Mouse (Mus musculus): ENCODE data around the gene Grxcr1. TPM values are rescaled to one million over a fixed set of nuclear protein-coding genes. Genes with fewer than 3 reads are reported as not detected.

Gene Grxcr1
- polyA plus RNA-seq, 1 experiment: not detected

DNA sequence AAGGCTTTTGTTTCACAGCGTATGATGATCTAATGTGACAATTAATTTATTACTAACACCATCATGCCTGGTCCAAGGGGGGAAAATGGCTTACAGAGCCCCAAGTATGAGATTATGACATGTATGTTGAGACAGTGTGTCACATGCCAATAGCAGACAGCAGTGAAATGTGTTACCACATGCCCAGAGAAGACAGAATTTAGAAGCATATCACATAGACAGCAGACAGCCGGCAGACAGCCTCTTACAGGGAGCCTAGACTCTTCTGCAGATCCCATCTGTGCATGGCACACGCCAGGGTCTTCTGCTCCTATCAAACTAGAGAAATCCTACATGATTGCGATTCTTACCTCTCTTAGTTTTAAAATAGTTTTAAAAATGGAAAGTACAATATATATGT is 40.2 kb downstream of the Grxcr1 start:
- WGBS: 92% methylated on average over 4 of the region's 4 CpGs

DNA sequence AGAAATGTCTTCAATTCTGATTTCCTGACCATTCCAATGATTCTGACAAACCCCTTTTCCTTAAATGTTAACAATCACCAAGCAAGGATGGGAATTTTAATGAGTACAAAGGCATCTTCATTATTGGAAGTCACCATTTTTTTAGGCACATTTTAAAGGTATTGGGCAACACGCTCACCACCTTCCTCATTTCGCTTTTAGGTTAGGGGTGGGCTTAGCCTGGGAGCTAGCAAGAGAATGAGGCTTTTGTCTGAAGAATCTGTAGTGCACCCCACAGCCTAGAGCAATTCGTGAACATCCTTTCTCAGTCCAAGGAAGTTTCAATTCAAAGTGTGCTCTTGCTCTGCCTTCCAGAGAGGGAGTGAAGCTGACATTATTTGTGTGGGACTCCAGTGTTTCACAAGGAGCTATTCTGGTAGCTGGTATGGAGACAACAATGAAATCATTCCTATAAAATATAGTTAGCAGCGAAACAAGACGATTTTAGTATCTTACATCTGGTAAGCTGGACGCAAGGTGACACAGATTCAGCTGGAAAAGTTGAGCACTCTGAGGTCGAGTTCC is 55.0 kb downstream of the Grxcr1 start:
- Histone ChIP-seq H3K4me1 (ENCODE audit: control insufficient read depth, insufficient read depth, insufficient read length) (no peaks in the 10 kb centered on the region), H3K27ac (ENCODE audit: insufficient read depth, low read length) (no peak overlapping the region), H3K4me3 (ENCODE audit: extremely low read depth, insufficient read depth, insufficient read length) (no peak overlapping the region), H3K36me3 (ENCODE audit: control insufficient read depth, insufficient read depth, low read length) (no peaks in the 10 kb centered on the region), H3K27me3 (ENCODE audit: control insufficient read depth, insufficient read depth, low read length) (no peaks in the 10 kb centered on the region)
- TF ChIP-seq CTCF (IDR thresholded peaks at IDR 0.05; ENCODE audit: extremely low read depth, insufficient read depth, insufficient read length, insufficient replicate concordance) (no peak), POLR2A (IDR thresholded peaks at IDR 0.05; ENCODE audit: low read depth, low read length) (no peak)
- WGBS: 67% methylated on average over 7 of the region's 7 CpGs
- no peak for DNase-seq (ENCODE audit: low read depth in 1 of 2, low spot score in 2 of 2)

More for the DNA sequence above, 40.2 kb downstream of the Grxcr1 start:
- Histone ChIP-seq H3K4me3 (ENCODE audit: extremely low read depth, insufficient read depth, insufficient read length) (no peak overlapping the region), H3K4me1 (ENCODE audit: control insufficient read depth, insufficient read depth, insufficient read length) (no peaks in the 10 kb centered on the region), H3K27ac (ENCODE audit: insufficient read depth, low read length) (no peak overlapping the region), H3K36me3 (ENCODE audit: control insufficient read depth, insufficient read depth, low read length) (no peaks in the 10 kb centered on the region), H3K27me3 (ENCODE audit: control insufficient read depth, insufficient read depth, low read length) (no peaks in the 10 kb centered on the region)
- DNase-seq (ENCODE audit: low read depth in 1 of 2, low spot score in 2 of 2): no peak
- TF ChIP-seq CTCF (IDR thresholded peaks at IDR 0.05; ENCODE audit: extremely low read depth, insufficient read depth, insufficient read length, insufficient replicate concordance) (no peak), POLR2A (IDR thresholded peaks at IDR 0.05; ENCODE audit: low read depth, low read length) (no peak)

DNA sequence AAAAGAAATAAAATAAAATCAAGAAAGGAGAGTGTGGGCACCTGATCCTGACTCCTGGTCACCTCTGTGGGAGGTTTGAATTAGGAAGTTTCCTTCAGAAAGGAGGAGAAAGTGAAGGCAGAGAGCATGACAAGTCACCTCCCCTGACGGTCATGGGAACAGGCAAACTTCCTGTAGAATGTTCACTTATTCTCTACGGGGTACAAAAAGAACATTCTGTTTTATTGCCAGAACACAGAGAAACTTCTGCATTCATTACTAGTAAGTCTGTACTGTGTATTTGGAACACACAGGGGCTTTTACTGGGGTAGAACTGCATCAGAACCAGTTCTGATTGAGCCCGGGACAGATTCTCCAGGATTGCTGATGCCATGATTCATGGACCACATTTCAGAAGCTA is 55.5 kb downstream of the Grxcr1 start:
- WGBS: 38% methylated on average over 3 of the region's 3 CpGs
- TF ChIP-seq CTCF (IDR thresholded peaks at IDR 0.05; ENCODE audit: extremely low read depth, insufficient read depth, insufficient read length, insufficient replicate concordance): no peak
- H3K4me3 ChIP-seq (ENCODE audit: extremely low read depth, insufficient read depth, insufficient read length): no peak overlapping the region
- no peaks in the 10 kb centered on the region for H3K4me1 ChIP-seq (ENCODE audit: control insufficient read depth, insufficient read depth, insufficient read length)
- H3K36me3 ChIP-seq (ENCODE audit: control insufficient read depth, insufficient read depth, low read length): no peaks in the 10 kb centered on the region
- H3K27me3 ChIP-seq (ENCODE audit: control insufficient read depth, insufficient read depth, low read length): no peaks in the 10 kb centered on the region
- no peak overlapping the region for H3K27ac ChIP-seq (ENCODE audit: insufficient read depth, low read length)
- no peak for DNase-seq (ENCODE audit: low read depth in 1 of 2, low spot score in 2 of 2)

DNA sequence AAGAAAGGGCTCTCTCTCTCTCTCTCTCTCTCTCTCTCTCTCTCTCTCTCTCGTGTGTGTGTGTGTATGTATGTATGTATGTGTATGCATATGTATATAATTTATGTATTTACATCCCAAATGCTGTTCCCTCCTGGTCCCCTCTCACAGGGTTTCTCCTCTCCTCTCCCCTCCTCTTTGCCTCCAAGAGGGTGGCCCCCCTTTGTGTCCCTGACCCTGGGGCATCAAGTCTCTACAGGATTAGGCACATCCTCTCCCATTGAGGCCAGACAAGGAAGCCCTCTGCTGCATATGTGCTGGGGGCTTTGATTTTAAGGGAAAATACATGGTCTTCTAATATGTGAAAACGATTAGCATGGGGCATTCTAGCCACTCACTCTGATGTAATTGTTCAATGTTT is 61.5 kb downstream of the Grxcr1 start:
- Histone ChIP-seq H3K4me1 (ENCODE audit: control insufficient read depth, insufficient read depth, insufficient read length) (no peaks in the 10 kb centered on the region), H3K36me3 (ENCODE audit: control insufficient read depth, insufficient read depth, low read length) (no peaks in the 10 kb centered on the region), H3K27ac (ENCODE audit: insufficient read depth, low read length) (no peak overlapping the region), H3K27me3 (ENCODE audit: control insufficient read depth, insufficient read depth, low read length) (no peaks in the 10 kb centered on the region), H3K4me3 (ENCODE audit: extremely low read depth, insufficient read depth, insufficient read length) (no peak overlapping the region)
- DNase-seq (ENCODE audit: low read depth in 1 of 2, low spot score in 2 of 2): no peak
- WGBS: 70% methylated on average over 2 of the region's 2 CpGs
- TF ChIP-seq CTCF (IDR thresholded peaks at IDR 0.05; ENCODE audit: extremely low read depth, insufficient read depth, insufficient read length, insufficient replicate concordance) (no peak), POLR2A (IDR thresholded peaks at IDR 0.05; ENCODE audit: low read depth, low read length) (no peak)

DNA sequence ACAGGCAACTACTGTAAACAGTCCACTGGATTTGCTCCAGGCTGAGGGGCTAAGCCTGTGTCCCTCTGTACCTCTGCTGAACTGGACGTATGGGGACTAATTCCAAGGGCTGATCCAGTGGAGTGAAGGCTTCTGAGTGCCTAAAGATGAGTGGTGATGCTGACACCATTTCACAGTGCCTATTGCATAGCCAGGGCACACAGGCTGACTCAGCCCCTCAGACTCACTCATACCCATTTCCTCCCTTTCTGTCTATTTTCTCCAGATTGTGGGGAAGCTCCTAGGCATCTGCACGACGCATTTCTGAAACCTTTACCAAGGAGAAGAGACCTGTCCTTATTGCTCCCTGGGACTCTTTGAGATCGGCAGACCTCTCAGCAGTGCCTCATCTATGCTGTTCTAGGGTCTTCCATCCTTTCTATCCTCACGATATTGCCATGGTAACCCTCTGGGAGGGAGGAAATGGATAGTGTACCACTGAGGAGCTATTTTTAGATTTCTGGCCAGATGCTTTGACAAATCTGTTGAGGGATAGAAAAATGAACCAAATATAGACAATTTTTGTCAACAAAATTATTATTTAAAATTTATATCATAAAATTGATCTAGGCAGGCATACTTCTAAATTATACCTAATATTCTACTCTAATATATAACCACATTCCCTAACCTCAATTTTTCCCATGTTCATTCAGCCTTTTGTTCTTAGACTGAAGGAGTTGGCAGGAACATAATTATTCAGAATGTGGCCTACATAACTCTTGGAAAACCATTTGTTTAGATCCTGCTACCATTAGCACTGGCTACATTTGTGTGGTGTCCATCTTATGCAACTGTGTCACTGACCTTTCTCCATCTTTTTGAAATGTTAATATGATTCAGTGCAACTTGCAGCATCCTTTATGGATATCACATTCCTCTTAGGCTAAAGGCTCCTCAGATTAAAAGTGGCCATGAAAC is 66.3 kb downstream of the Grxcr1 start:
- Histone ChIP-seq H3K27me3 (ENCODE audit: control insufficient read depth, insufficient read depth, low read length) (no peaks in the 10 kb centered on the region), H3K27ac (ENCODE audit: insufficient read depth, low read length) (no peak overlapping the region), H3K4me3 (ENCODE audit: extremely low read depth, insufficient read depth, insufficient read length) (no peak overlapping the region), H3K36me3 (ENCODE audit: control insufficient read depth, insufficient read depth, low read length) (no peaks in the 10 kb centered on the region), H3K4me1 (ENCODE audit: control insufficient read depth, insufficient read depth, insufficient read length) (no peaks in the 10 kb centered on the region)
- whole genome bisulfite sequencing: 86% methylated on average over 5 of the region's 5 CpGs
- DNase-seq (ENCODE audit: low read depth in 1 of 2, low spot score in 2 of 2): no peak
- TF ChIP-seq POLR2A (IDR thresholded peaks at IDR 0.05; ENCODE audit: low read depth, low read length) (no peak), CTCF (IDR thresholded peaks at IDR 0.05; ENCODE audit: extremely low read depth, insufficient read depth, insufficient read length, insufficient replicate concordance) (no peak)

DNA sequence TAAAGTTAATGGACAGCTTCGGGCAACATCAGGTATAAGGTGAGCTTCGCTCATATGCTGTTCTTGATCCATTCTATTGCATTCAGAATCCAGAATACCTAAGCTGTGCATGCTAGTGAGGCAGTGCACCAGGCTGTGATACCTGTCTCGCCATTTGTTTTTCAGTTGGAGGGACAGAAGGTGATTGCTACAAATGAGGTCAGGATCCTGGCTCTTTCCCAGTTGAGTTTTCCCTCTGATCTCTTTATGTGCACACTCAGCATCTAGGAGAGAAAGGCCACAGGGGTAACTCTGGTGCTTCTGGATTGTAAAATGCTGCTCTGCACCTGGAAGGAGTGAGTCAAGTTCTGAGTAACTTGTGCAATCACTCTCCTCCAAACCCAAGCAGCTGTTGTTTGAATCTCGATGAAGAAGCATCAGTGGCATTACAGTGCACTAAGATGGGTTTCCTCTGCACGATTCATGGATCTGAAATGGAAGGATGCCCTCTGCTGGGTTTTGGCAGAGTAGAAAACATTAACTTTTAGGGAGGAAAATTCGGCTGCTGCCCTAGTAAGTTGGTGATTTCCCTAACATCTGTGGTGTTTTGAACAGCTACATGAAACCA is 80.9 kb downstream of the Grxcr1 start:
- Histone ChIP-seq H3K4me1 (ENCODE audit: control insufficient read depth, insufficient read depth, insufficient read length) (no peaks in the 10 kb centered on the region), H3K4me3 (ENCODE audit: extremely low read depth, insufficient read depth, insufficient read length) (no peak overlapping the region), H3K36me3 (ENCODE audit: control insufficient read depth, insufficient read depth, low read length) (no peaks in the 10 kb centered on the region), H3K27me3 (ENCODE audit: control insufficient read depth, insufficient read depth, low read length) (no peaks in the 10 kb centered on the region), H3K27ac (ENCODE audit: insufficient read depth, low read length) (no peak overlapping the region)
- 44% methylated on average over 6 of the region's 6 CpGs for WGBS
- no peak for DNase-seq (ENCODE audit: low read depth in 1 of 2, low spot score in 2 of 2)
- TF ChIP-seq POLR2A (IDR thresholded peaks at IDR 0.05; ENCODE audit: low read depth, low read length) (no peak), CTCF (IDR thresholded peaks at IDR 0.05; ENCODE audit: extremely low read depth, insufficient read depth, insufficient read length, insufficient replicate concordance) (no peak)
